Mouse (Mus musculus) layer of hippocampus, adult 2 months (tissue): ENCODE results near the gene Grb7. TPM values are rescaled to one million over a fixed set of nuclear protein-coding genes. Genes with fewer than 3 reads are reported as not detected.

ENCODE experiments used
- DNase-seq, 2 experiments: peaks; one replicate each; pipeline ENCODE4 v3.0.0; 2022; ENCODE audit warnings: low spot score in 2 of 2
- H3K27ac ChIP-seq: fragments of 200-600 bp; 2 replicates; pipeline ENCODE4 v1.8.1; 2022
- H3K4me3 ChIP-seq: fragments of 200-600 bp; 2 replicates; pipeline ENCODE4 v1.8.1; 2022; ENCODE audit warnings: mild to moderate bottlenecking
- CTCF ChIP-seq: fragments of 200-600 bp; conservative IDR thresholded peaks from 2 replicates; pipeline ENCODE4 v1.8.1; 2022; ENCODE audit warnings: antibody characterized with exemption, mild to moderate bottlenecking, moderate library complexity
- total RNA-seq, 2 experiments: library from RNA; stranded (reverse); gene quantifications; 2 replicates each; pipeline ENCODE4 v1.2.3; 2021

The Grb7 gene
- total RNA-seq, 2 experiments from 2014 or later = 1.5 to 1.6 TPM

- Histone ChIP-seq H3K4me3 (no peak overlapping the region), H3K27ac (no peak overlapping the region)
- no peak for DNase-seq
- TF ChIP-seq CTCF = no peak
These were observed 18.3 kb downstream of the Grb7 start for GRCm38 (mm10) chr11:98464516-98464915.

GRCm38 (mm10) chr11:98469761-98470714 lies 23.8 kb downstream of the Grb7 start:
- no peak overlapping the region for H3K4me3 ChIP-seq
- H3K27ac ChIP-seq = no peak overlapping the region
- TF ChIP-seq CTCF = no peak
- no peak for DNase-seq

- DNase-seq = no peak
- Histone ChIP-seq H3K4me3 (no peak overlapping the region), H3K27ac (no peak overlapping the region)
- no peak for TF ChIP-seq CTCF
These were observed 24.6 kb downstream of the Grb7 start for GRCm38 (mm10) chr11:98470795-98471194.

GRCm38 (mm10) chr11:98472696-98473095 lies 26.5 kb downstream of the Grb7 start:
- no peak for TF ChIP-seq CTCF
- Histone ChIP-seq H3K4me3 (no peak overlapping the region), H3K27ac (no peak overlapping the region)
- DNase-seq = no peak

- TF ChIP-seq CTCF = no peak
These were observed 27.8 kb downstream of the Grb7 start for GRCm38 (mm10) chr11:98473916-98474479.

GRCm38 (mm10) chr11:98474967-98475366 lies 28.8 kb downstream of the Grb7 start:
- H3K27ac ChIP-seq = no peak overlapping the region
- no peak for DNase-seq
- no peak for TF ChIP-seq CTCF
- H3K4me3 ChIP-seq = no peak overlapping the region

More at GRCm38 (mm10) chr11:98473916-98474479, 27.8 kb downstream of the Grb7 start:
- DNase-seq = no peak
- Histone ChIP-seq H3K27ac (no peak overlapping the region), H3K4me3 (no peak overlapping the region)

GRCm38 (mm10) chr11:98475630-98476433 lies 29.6 kb downstream of the Grb7 start:
- Histone ChIP-seq H3K27ac (no peak overlapping the region), H3K4me3 (no peak overlapping the region)
- TF ChIP-seq CTCF = no peak
- no peak for DNase-seq

GRCm38 (mm10) chr11:98476434-98476807 lies 30.2 kb downstream of the Grb7 start:
- no peak for DNase-seq
- Histone ChIP-seq H3K27ac (no peak overlapping the region), H3K4me3 (no peak overlapping the region)
- TF ChIP-seq CTCF = no peak

GRCm38 (mm10) chr11:98477011-98477701 lies 31.0 kb downstream of the Grb7 start:
- H3K27ac ChIP-seq = no peak overlapping the region
- DNase-seq = no peak
- no peak overlapping the region for H3K4me3 ChIP-seq
- no peak for TF ChIP-seq CTCF

- DNase-seq = no peak
- no peak overlapping the region for H3K27ac ChIP-seq
- TF ChIP-seq CTCF = no peak
These were observed 33.1 kb downstream of the Grb7 start for GRCm38 (mm10) chr11:98479026-98479939.

GRCm38 (mm10) chr11:98479940-98480497 lies 33.8 kb downstream of the Grb7 start:
- Histone ChIP-seq H3K4me3 (no peak overlapping the region), H3K27ac (no peak overlapping the region)
- no peak for TF ChIP-seq CTCF
- no peak for DNase-seq

More at GRCm38 (mm10) chr11:98479026-98479939, 33.1 kb downstream of the Grb7 start:
- no peak overlapping the region for H3K4me3 ChIP-seq
